Mouse (Mus musculus) liver, adult (tissue): ENCODE data around the gene Gm14391.
"Not testable (repeated sequence)": the region's sequence is repeated elsewhere in the genome, so short reads cannot be mapped to it uniquely, and the experiment has no call there.

Experiments
- GATA4 ChIP-seq: IDR thresholded peaks from 2 replicates; pipeline ENCODE4 v1.6.1; 2014; ENCODE audit warnings: mild to moderate bottlenecking, low read length; ENCODE audit not compliant: insufficient replicate concordance

Gm14391 gene

GRCm38 (mm10) chr2:175206732-175207131, at the start of gene Gm14391:
Gm14391 (minus strand) TSS chr2:175206917.
- TF ChIP-seq GATA4, result not testable (repeated sequence)

GRCm38 (mm10) chr2:175176312-175176711, 30.4 kb downstream of the Gm14391 start:
- no peak for TF ChIP-seq GATA4

GRCm38 (mm10) chr2:175175401-175176180, 31.1 kb downstream of the Gm14391 start, which contains the start of gene Gm14443:
Gm14443 (minus strand) TSS chr2:175175871.
- not testable (repeated sequence) for TF ChIP-seq GATA4

- TF ChIP-seq GATA4, result no peak
Observed at GRCm38 (mm10) chr2:175172123-175172522, 34.6 kb downstream of the Gm14391 start.

- TF ChIP-seq GATA4, result no peak
Observed at GRCm38 (mm10) chr2:175158642-175159041, 48.1 kb downstream of the Gm14391 start.

GRCm38 (mm10) chr2:175156696-175157095, 50.0 kb downstream of the Gm14391 start:
- no peak for TF ChIP-seq GATA4

GRCm38 (mm10) chr2:175141993-175142295, 64.8 kb downstream of the Gm14391 start, which contains the start of gene Gm14399:
Gm14399 (minus strand) TSS chr2:175142012.
- not testable (repeated sequence) for TF ChIP-seq GATA4
